Mouse (Mus musculus): ENCODE results near the gene T2.

The T2 gene

DNA sequence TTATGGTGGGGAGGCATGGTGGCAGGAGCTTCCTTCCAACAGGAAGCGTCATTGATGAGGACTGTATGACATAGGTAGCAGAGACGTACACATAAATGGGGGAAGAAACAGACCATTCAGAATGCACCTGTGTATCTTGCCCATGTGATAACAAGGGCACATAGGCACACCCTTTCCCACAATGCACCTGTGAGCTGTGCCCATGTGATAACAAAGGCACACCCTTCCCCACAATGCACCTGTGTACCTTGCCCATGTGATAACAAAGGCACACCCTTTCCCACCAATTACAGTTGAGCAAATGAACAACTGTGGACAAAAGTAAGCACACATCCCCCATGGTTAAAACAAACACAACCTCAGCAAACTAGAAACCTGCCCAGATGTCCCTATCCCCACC is 54.5 kb downstream of the T2 start:
- no peak for ATAC-seq (ENCODE audit: insufficient number of reproducible peaks, low FRiP score, low TSS enrichment)

DNA sequence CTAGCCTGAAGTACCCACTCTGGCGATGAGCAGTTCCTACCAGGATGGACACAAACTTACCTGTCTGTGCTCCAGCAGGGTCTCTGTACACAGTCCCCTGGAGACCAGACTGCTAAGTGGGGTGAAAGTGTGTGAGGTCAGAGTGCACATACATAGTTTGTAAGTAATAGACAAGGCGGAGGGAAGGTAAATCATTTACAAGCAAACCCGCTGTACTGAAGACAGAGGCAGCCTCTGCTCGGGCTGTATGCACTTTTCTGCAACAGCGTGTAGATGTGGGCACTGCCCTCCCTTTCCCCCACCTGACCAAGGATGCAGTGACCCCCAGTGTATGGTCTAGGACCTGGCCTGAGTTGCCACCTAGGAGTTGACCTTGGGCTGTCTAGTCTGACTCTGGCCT is 57.9 kb downstream of the T2 start:
- ATAC-seq (ENCODE audit: insufficient number of reproducible peaks, low FRiP score, low TSS enrichment), result no peak

DNA sequence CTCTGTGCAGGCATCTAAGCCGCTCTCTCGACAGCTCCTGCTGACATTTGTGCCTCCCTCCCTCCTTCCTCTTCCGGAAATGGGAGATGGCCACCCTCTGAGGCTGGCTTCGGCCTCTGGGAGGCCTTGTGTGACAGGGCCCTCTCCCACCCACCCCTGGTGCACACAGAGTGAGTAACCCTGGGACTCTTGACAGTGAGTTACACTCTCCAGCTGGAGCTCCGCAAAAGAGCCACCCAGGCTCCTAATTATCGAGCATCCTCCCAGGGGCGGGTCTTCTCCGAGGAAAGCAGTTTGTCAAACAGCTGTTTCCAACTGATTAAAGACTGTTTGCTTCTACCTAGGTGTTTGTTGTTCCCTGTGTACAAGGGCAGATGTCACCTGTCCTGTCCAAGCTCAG is 59.7 kb downstream of the T2 start:
- ATAC-seq (ENCODE audit: insufficient number of reproducible peaks, low FRiP score, low TSS enrichment), result no peak

DNA sequence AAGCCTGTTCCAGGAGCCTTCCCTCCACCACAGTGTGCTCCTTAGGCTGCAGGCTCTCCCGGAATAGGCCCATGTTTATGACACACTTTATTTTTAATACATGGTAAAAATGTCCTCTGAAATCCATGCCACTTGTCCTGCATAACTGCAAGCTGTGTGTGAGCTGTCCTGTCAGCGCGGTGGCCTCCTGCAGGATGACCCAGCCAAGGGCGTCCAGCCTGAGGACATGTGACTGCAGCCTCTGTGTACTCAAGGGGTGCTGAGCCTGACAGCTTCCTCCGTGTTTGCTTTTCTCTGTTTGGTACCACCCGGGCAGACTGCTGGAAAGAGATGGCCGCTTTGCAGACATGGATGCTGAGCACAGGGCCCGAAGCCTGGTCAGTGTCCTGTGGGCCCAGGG is 61.1 kb downstream of the T2 start:
- no peak; the same call in 1 of the 2 replicates for ATAC-seq (ENCODE audit: insufficient number of reproducible peaks, low FRiP score, low TSS enrichment)

DNA sequence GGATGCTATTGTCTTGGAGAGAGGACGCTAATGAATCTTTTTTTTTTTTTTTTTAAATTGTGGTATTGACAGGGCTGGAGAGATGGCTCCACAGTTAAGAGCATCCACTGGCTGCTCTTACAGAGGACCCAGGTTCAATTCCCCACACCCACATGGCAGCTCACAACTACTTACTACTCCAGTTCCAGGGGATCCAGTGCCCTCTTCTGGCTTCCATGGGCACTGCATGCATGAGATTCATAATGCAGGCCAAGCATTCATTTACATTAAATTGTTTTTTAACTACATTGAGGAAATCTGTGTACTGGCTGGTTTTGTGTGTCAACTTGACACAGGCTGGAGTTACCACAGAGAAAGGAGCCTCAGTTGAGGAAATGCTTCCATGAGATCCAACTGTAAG is 64.9 kb downstream of the T2 start:
- ATAC-seq (ENCODE audit: insufficient number of reproducible peaks, low FRiP score, low TSS enrichment), result no peak

DNA sequence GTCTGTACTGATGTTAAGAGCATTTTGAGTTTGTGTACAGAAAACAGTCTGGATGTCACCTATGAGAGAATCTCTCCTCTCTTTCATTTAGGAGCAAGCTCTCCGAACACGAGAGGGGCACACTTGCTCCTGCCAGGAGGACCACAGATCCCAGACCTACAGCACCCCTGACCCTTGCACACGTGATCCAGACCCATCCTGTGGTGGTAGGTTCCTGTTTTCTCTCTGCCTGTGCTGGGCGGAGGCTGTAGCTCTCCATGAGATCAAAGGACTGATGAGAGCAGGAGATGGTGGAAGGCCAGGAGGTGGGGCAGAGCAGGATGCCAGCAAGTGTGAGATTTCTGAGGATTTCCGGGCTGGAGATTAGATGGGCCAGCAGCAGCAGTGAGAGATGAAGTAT is 65.7 kb downstream of the T2 start:
- no peak for ATAC-seq (ENCODE audit: insufficient number of reproducible peaks, low FRiP score, low TSS enrichment)

DNA sequence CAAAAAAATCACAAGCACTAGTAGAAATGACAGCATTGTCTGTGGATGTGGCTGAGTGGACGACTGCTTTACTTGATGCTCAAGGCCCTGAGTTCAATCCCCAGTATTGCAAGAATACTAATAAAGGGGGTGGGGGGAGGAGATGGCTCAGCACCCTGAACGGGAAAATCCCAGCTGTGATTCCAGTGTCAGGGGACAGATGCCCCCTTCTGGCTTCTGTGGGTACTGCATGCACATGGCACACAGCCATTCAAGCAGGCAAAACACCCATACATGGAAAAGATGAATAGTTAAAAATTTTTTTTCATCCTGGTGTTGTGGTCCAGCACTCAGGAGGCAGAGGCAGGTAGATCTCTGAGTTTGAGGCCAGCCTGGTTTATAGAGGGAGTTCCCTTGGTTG is 67.5 kb downstream of the T2 start:
- ATAC-seq (ENCODE audit: insufficient number of reproducible peaks, low FRiP score, low TSS enrichment), result no peak

GRCm38 (mm10) chr17:8429436-8429835 is 73.6 kb downstream of the T2 start:
- ATAC-seq (ENCODE audit: insufficient number of reproducible peaks, low FRiP score, low TSS enrichment), result no peak

DNA sequence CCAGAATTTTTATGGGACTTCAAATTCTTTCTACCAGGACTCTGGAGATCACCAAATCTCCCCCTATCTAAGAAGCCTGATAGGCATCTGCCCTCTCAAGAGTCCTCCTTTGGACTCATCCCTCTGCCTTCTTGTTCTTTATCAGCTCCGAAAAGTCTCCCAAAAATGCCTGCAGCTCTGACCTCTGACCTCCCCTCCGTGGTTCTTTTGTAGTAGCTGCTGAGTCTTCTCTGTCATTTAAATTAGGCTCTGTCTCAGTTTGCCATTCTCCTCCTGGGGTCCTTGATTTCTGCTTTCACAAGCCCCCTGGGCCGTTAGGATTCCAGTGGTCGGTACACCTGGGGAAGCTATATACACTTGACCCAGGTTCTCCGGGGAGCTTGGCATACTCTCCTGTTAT is 74.1 kb downstream of the T2 start:
- no peak for ATAC-seq (ENCODE audit: insufficient number of reproducible peaks, low FRiP score, low TSS enrichment)

GRCm38 (mm10) chr17:8432179-8432800 is 76.5 kb downstream of the T2 start:
- ATAC-seq (ENCODE audit: insufficient number of reproducible peaks, low FRiP score, low TSS enrichment), result no peak

DNA sequence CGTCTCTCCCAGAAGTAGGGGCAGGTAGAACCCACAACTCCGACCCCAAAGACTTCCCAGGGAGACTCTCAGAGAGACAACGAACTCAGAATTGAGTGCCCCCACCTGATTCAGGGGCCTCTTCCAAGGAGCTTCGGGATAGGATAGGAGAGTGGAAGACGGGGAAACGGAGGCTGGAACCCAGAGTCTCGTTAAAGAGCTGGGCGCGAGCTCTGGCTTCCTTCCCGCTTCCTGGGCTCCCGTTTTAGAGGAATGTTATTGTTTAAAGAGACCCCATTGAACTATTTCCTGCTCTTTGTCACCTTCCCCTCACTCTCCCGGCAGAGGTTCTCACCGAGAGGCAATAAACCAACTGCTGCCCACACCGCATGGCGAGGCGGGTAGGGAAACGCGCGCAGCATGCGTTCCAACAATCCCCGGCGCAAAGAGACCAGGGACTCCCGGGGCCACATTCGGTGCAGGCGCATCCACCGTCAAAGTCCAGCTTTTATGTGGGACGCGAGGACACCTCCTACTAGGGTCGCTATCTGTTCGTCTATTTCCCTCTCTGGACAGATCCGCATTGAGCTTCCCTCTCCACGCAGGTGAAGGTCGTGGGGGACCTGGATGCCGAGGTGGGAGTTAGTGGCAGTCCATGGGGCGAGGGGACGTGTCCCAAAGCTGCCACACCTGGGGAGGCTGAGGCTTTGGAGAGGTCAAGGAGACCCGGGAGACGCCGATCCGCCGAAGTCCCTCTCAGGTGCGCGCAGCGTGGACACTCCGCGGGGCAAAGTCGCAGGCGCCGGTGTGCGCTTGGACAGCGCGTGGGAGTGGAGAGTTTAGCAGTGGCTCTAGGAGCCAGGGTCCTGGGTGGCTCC is 77.6 kb downstream of the T2 start:
- no peak for ATAC-seq (ENCODE audit: insufficient number of reproducible peaks, low FRiP score, low TSS enrichment)

GRCm38 (mm10) chr17:8433978-8434960 is 78.5 kb downstream of the T2 start, which contains the start of gene T:
Gene T, plus strand, starts transcription at chr17:8434423.
- no peak for ATAC-seq (ENCODE audit: insufficient number of reproducible peaks, low FRiP score, low TSS enrichment)

- no peak for ATAC-seq (ENCODE audit: insufficient number of reproducible peaks, low FRiP score, low TSS enrichment)
Observed at GRCm38 (mm10) chr17:8436184-8436583, 80.4 kb downstream of the T2 start.

GRCm38 (mm10) chr17:8444062-8444461 is 88.3 kb downstream of the T2 start:
- ATAC-seq (ENCODE audit: insufficient number of reproducible peaks, low FRiP score, low TSS enrichment), result no peak

DNA sequence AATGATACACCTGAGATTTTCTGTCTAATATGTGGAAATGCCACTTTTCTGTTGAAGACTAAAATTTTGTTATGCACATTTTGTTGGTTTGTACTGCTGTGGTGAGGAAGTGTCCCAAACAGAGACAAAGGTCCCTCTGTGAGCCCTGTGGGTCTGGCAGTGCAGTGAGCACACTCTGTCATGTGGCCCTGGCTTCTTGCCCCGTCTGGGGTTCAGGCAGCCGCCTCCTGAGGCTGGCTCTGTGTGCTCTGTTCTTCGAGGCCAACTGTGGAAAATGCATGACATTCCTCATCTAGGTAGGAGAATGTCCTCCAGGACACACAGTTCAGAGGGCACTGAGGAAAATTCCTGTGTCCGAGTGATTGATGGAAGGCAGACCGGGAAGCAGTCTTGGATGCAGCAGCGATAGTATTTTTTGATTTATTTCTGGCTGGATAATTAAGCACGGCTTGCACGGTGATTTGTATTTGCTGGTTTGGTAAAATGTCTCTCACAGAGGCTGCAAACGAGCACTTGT is 91.9 kb downstream of the T2 start:
- no peak for ATAC-seq (ENCODE audit: insufficient number of reproducible peaks, low FRiP score, low TSS enrichment)

DNA sequence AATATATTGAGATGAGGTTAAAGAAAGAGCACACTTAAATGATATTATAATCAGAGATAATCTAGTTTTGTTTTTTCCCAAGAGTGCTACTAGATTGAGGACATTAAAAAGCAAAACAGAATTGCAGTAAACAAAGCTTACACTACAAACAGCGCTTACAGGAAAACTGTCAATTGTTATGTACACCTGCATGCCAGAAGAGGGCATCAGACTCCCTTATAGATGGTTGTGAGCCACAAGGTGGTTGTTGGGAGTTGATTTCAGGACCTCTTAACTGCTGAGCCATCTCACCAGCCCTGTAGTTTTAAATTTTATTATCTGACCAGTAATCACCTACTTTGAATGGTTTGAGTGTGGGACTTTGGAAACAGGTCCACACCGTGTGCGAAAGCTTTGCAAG is 92.5 kb downstream of the T2 start:
- ATAC-seq (ENCODE audit: insufficient number of reproducible peaks, low FRiP score, low TSS enrichment), result no peak

DNA sequence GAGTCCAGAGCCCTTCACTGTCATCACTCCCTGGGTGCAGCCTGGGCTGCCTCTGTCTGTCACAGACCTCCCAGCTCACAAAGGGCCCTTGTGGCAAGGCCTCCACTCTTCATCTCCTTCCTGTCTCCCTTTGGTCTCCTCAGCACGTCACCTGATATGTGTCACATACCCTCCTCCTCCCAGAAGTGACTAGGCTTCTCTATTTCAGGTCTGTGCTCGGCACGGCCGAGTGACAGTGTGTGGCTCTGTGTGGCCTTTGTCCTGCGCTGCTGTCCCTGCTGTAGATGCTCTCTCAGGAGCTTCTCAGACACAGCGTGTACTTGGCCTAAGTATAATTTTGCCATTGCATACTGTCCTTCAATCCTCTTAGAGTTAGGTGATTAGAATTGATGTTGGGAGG is 99.4 kb downstream of the T2 start:
- no peak for ATAC-seq (ENCODE audit: insufficient number of reproducible peaks, low FRiP score, low TSS enrichment)

DNA sequence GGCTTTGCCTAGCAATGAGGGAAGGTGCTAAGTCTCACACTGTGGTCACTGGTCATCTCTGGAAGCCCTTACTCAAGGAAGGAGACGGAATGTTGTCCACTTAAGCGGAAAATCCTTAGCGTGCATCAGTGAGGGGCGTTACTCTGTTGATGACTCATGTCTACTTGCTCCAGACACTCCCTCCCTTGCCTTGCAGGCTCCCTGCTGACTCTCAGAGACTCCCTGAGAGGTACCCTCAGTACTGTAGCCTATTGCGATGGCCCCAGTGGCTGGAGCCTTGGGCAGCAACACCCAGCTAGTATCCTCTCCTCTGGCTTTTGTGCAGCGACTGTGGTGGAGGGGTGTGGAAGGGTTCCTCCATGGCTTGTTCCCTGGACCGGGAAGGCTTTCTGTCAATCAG is 99.8 kb downstream of the T2 start:
- no peak for ATAC-seq (ENCODE audit: insufficient number of reproducible peaks, low FRiP score, low TSS enrichment)

DNA sequence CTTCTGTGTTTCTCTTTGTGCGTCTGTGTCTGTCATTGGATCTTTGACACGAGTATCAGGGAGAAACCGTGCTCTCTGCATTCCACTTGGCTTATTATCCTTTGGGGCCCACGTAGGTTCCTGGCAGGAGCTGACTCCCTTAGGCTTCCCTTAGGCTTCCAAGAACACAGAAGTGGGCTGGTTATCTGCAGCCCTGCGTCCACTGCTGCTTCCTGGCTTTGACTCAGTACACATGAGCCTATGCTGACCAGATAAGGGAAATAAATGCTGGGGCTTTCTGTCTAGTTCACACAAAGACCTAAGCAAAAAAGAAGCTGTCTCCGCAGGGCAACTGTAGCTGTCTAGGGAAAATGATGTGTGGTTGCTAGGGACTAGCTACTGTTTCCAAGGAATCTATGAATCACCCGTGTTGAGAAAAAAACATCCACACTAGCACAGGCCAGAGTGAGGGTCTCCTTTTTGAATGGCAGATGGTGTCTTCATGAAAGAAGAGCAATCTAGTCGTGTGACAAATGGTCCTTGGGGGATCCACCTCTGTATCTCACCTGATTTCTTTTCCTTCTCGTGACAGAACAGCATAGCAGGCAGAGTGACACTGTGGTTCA is 101.2 kb downstream of the T2 start:
- no peak for ATAC-seq (ENCODE audit: insufficient number of reproducible peaks, low FRiP score, low TSS enrichment)

GRCm38 (mm10) chr17:8461568-8461967 is 105.8 kb downstream of the T2 start:
- ATAC-seq (ENCODE audit: insufficient number of reproducible peaks, low FRiP score, low TSS enrichment), result no peak

Data from cerebellum, adult (tissue).